Mouse (Mus musculus): ENCODE measurements around the gene Pygb.

- TF ChIP-seq CTCF (IDR thresholded peaks at IDR 0.05; ENCODE audit: control insufficient read depth, insufficient read depth, low read length) (no peak), POLR2A (IDR thresholded peaks at IDR 0.05; ENCODE audit: borderline replicate concordance, control insufficient read depth, low read depth, low read length) (no peak)
These were observed 13.9 kb upstream of the Pygb start for GRCm38 (mm10) chr2:150772466-150773119.
